Mouse (Mus musculus): ENCODE results near the gene Mtrf1. TPM values are rescaled to one million over a fixed set of nuclear protein-coding genes. Genes with fewer than 3 reads are reported as not detected.
A peak's percentile ranks its signal among the peaks of the same experiment; 100 is the strongest.

The Mtrf1 gene
- polyA plus RNA-seq (2012; rRNA removed) (1.2 and 2.7 TPM in 2 replicates), polyA plus RNA-seq (2014; fragmentation: Nextera tagmentation; extraction: Ambion mirVana) (4.1 and 5.0 TPM in 2 replicates)

DNA sequence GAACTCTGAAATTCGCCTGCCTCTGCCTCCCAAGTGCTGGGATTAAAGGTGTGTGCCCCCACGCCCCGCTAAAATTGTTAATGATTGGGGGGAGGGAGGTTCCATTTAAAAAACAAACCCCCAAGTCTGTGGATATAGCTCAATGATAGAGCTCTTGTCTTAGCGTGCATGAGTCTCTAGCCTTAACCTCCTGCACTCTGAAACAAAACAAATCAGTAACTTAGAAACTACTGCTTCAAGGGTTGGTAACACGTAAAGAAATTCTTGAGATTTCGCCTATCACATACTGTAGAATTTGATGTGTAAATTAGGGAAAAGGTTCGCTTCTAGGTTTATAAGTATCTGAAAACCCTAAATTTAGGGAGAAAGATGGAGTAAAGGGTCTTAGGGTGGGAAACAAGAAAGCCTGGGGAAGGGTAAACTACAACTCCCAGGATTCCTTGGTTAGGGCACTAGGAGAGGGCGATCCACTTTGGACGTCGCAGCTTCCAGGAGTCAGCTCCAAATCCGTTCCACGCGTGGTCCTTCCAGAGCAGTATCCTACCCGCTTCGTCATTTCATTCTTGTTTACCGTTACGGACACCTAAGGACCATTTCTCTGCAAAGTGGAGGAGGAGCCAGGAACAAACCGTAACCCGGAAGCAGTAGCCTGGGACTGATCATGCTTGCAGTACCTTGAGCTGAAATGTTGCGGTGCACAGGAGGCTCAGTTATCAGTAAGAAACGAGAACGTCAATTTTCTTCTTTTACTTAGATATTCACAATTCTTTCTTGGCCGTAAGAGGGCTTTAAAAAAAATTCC, at the start of gene Mtrf1:
Gene Mtrf1 (plus strand): TSS at position 452 of the 802 bp plus-strand sequence.
- peak; percentile 52 to 66 (median 57) for DNase-seq (ENCODE audit: low read depth in 3 of 3, low spot score in 3 of 3)
- peak within 1 kb of the TSS; percentile 74 for H3K9ac ChIP-seq (replicated peaks)
- ATAC-seq (ENCODE audit: insufficient read depth): peak; percentile 82
- WGBS (ENCODE audit: insufficient replicate concordance): 19% methylated on average over 23 of the region's 23 CpGs
- H3K9me3 ChIP-seq (ENCODE audit: control insufficient read depth, low read length): no peaks in the 10 kb centered on the region
- H3K4me1 ChIP-seq (replicated peaks; ENCODE audit: control insufficient read depth in 2 of 2, insufficient read depth in 2 of 2, low read length in 1 of 2): peaks cover 3 to 6% of the 10 kb centered on the region in 2 experiments; a peak in 3 of 4 replicates
- TF ChIP-seq CTCF (IDR thresholded peaks at IDR 0.05; ENCODE audit: low read depth) (no peak), EP300 (IDR thresholded peaks at IDR 0.05; ENCODE audit: low read depth) (0 out of 2 replicates have a peak, but pooled peaks have one; percentile 18)
- H3K36me3 ChIP-seq (replicated peaks; ENCODE audit: control insufficient read depth, insufficient read depth, low read depth): no peaks in the 10 kb centered on the region
- peak within 1 kb of the TSS; percentile 74 for H3K27ac ChIP-seq
- no peaks in the 10 kb centered on the region for H3K27me3 ChIP-seq (ENCODE audit: control insufficient read depth, insufficient read depth, low read length)
- H3K4me2 ChIP-seq (ENCODE audit: low read depth): peak within 1 kb of the TSS; percentile 75
- peak within 1 kb of the TSS; percentile 68 to 99 for H3K4me3 ChIP-seq (ENCODE audit: insufficient read depth in 1 of 2, low read depth in 2 of 2, low read length in 2 of 2)

DNA sequence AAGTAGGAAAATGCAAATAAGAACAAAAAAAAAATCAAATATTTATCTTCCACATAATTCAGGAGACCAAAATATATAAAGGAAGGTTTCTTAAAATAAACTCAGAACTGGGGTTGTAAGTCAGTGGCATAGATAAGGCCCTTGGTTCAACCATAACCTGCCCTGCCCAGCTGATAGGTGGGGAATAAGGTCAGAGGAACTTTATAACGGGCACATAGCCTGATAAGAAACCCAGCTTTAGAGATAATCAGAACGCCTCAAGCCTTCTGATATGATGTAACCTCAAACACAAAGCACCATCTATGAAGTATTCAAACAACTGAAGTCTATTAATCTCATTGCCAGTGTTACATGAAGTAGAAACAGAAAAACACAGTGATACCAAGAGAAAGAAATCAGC, 39.5 kb upstream of the Mtrf1 start:
- H3K36me3 ChIP-seq (replicated peaks; ENCODE audit: control insufficient read depth, insufficient read depth, low read depth): peaks cover 46% of the 10 kb centered on the region
- WGBS (ENCODE audit: insufficient replicate concordance): 19% methylated on average over 2 of the region's 2 CpGs

DNA sequence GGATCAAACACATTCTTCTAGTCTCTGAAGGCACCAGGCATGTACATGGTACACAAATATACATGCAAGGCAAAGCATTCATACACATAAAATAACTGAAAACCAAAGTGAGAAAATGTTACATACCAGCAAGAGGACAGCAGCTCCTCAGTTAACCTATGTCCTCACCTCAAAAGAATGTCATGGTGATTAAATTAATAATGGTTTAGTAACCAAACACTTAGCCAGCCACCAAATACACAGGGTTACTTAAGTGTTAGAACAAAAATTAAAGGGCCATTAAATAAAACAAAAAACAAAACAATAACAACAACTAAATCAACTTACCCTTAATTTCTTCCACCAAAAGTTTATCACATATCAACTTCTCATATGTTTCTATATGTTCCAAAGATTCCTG, 20.5 kb upstream of the Mtrf1 start:
- no peak overlapping the region for H3K9ac ChIP-seq (replicated peaks)
- no peak for ATAC-seq (ENCODE audit: insufficient read depth)
- DNase-seq (ENCODE audit: low read depth in 3 of 3, low spot score in 3 of 3): no peak
- H3K4me1 ChIP-seq (replicated peaks; ENCODE audit: control insufficient read depth in 2 of 2, insufficient read depth in 2 of 2, low read length in 1 of 2): no peaks in the 10 kb centered on the region
- no peak overlapping the region for H3K27ac ChIP-seq
- no peaks in the 10 kb centered on the region for H3K9me3 ChIP-seq (ENCODE audit: control insufficient read depth, low read length)
- H3K27me3 ChIP-seq (ENCODE audit: control insufficient read depth, insufficient read depth, low read length): no peaks in the 10 kb centered on the region
- peaks cover 21% of the 10 kb centered on the region for H3K36me3 ChIP-seq (replicated peaks; ENCODE audit: control insufficient read depth, insufficient read depth, low read depth)
- no peak overlapping the region for H3K4me2 ChIP-seq (ENCODE audit: low read depth)
- no peak for TF ChIP-seq EP300 (IDR thresholded peaks at IDR 0.05; ENCODE audit: low read depth)
- no peak for TF ChIP-seq CTCF (IDR thresholded peaks at IDR 0.05; ENCODE audit: low read depth)
- H3K4me3 ChIP-seq (ENCODE audit: insufficient read depth in 1 of 2, low read depth in 2 of 2, low read length in 2 of 2): no peak overlapping the region

More for the DNA sequence above, 39.5 kb upstream of the Mtrf1 start:
- H3K4me3 ChIP-seq (ENCODE audit: insufficient read depth in 1 of 2, low read depth in 2 of 2, low read length in 2 of 2): no peak overlapping the region
- H3K9ac ChIP-seq (replicated peaks): no peak overlapping the region
- H3K4me2 ChIP-seq (ENCODE audit: low read depth): no peak overlapping the region
- DNase-seq (ENCODE audit: low read depth in 3 of 3, low spot score in 3 of 3): peak; percentile 9 to 29 (median 20)
- H3K27ac ChIP-seq: no peak overlapping the region
- no peaks in the 10 kb centered on the region for H3K9me3 ChIP-seq (ENCODE audit: control insufficient read depth, low read length)
- ATAC-seq (ENCODE audit: insufficient read depth): peak; percentile 78; the same call in 1 of the 2 replicates
- H3K4me1 ChIP-seq (replicated peaks; ENCODE audit: control insufficient read depth in 2 of 2, insufficient read depth in 2 of 2, low read length in 1 of 2): peaks cover 7 to 8% of the 10 kb centered on the region in 2 experiments
- no peaks in the 10 kb centered on the region for H3K27me3 ChIP-seq (ENCODE audit: control insufficient read depth, insufficient read depth, low read length)
- TF ChIP-seq CTCF (IDR thresholded peaks at IDR 0.05; ENCODE audit: low read depth) (no peak), EP300 (IDR thresholded peaks at IDR 0.05; ENCODE audit: low read depth) (peak; percentile 59)

DNA sequence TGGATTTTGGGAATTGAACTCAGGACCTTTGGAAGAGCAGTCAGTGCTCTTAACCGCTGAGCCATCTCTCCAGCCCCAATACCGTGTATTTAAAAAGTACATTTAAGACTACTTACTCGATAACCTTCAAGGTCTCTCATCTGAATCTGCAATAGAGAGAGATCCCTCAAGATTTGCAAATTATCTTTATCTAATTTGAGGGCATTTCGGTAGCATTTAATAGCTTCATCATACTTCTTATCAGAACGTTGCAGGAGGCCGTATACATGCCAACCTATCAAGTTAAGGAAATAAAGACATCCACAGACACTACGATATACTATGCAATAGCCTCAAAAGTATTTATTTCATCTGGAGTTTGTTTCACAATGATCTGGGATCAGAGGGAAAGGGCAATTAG, 14.5 kb upstream of the Mtrf1 start:
- H3K9ac ChIP-seq (replicated peaks): no peak overlapping the region
- ATAC-seq (ENCODE audit: insufficient read depth): no peak
- peak overlapping the region; percentile 28; the same call in 1 of the 2 replicates for H3K4me2 ChIP-seq (ENCODE audit: low read depth)
- WGBS (ENCODE audit: insufficient replicate concordance): 50% methylated on average over 7 of the region's 7 CpGs
- H3K4me3 ChIP-seq (ENCODE audit: insufficient read depth in 1 of 2, low read depth in 2 of 2, low read length in 2 of 2): no peak overlapping the region
- H3K36me3 ChIP-seq (replicated peaks; ENCODE audit: control insufficient read depth, insufficient read depth, low read depth): peaks cover 28% of the 10 kb centered on the region
- DNase-seq (ENCODE audit: low read depth in 3 of 3, low spot score in 3 of 3): no peak
- TF ChIP-seq EP300 (IDR thresholded peaks at IDR 0.05; ENCODE audit: low read depth): peak; percentile 51
- TF ChIP-seq CTCF (IDR thresholded peaks at IDR 0.05; ENCODE audit: low read depth): no peak
- H3K4me1 ChIP-seq (replicated peaks; ENCODE audit: control insufficient read depth in 2 of 2, insufficient read depth in 2 of 2, low read length in 1 of 2): peaks cover 0 to 3% of the 10 kb centered on the region in 2 experiments; a peak in 2 of 4 replicates
- H3K27me3 ChIP-seq (ENCODE audit: control insufficient read depth, insufficient read depth, low read length): no peaks in the 10 kb centered on the region
- no peaks in the 10 kb centered on the region for H3K9me3 ChIP-seq (ENCODE audit: control insufficient read depth, low read length)
- H3K27ac ChIP-seq: no peak overlapping the region

DNA sequence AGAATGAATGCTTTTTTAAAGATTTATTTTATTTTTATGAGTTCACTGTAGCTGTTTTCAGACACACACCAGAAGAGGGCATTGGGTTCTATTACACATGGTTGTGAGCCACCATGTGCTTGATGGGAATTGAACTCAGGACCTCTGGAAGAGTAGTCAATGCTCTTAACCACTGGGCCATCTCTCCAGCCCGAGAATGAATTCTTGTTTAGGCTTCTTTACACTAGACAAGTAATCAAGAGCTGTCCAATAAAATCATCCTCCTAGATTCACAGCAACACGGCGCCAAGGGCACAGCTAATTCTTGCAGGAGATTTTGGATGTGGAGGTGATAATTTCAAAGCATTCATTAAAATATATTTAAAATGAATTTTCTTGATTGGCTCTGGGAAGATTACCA, 9.3 kb upstream of the Mtrf1 start:
- no peaks in the 10 kb centered on the region for H3K9me3 ChIP-seq (ENCODE audit: control insufficient read depth, low read length)
- H3K9ac ChIP-seq (replicated peaks): no peak overlapping the region
- peaks cover 8% of the 10 kb centered on the region for H3K36me3 ChIP-seq (replicated peaks; ENCODE audit: control insufficient read depth, insufficient read depth, low read depth)
- H3K27me3 ChIP-seq (ENCODE audit: control insufficient read depth, insufficient read depth, low read length): no peaks in the 10 kb centered on the region
- no peak overlapping the region for H3K4me3 ChIP-seq (ENCODE audit: insufficient read depth in 1 of 2, low read depth in 2 of 2, low read length in 2 of 2)
- H3K4me2 ChIP-seq (ENCODE audit: low read depth): peak overlapping the region; percentile 94; the same call in 1 of the 2 replicates
- H3K27ac ChIP-seq: no peak overlapping the region
- ATAC-seq (ENCODE audit: insufficient read depth) (no peak), DNase-seq (ENCODE audit: low read depth in 3 of 3, low spot score in 3 of 3) (no peak)
- H3K4me1 ChIP-seq (replicated peaks; ENCODE audit: control insufficient read depth in 2 of 2, insufficient read depth in 2 of 2, low read length in 1 of 2): peaks cover 13 to 17% of the 10 kb centered on the region in 2 experiments
- TF ChIP-seq CTCF (IDR thresholded peaks at IDR 0.05; ENCODE audit: low read depth) (no peak), EP300 (IDR thresholded peaks at IDR 0.05; ENCODE audit: low read depth) (no peak)
- WGBS (ENCODE audit: insufficient replicate concordance): 85% methylated on average over 3 of the region's 3 CpGs

All from liver, embryonic 14.5 days (tissue).